Mouse (Mus musculus) cerebellum, adult 8-10 months (tissue): ENCODE measurements around the gene Pabpc4.
"Not testable (repeated sequence)": the region's sequence is repeated elsewhere in the genome, so short reads cannot be mapped to it uniquely, and the experiment has no call there.

Experiments
- DNase-seq: peaks from one replicate; pipeline ENCODE4 v3.0.0; 2022

Pabpc4 gene

GRCm38 (mm10) chr4:123298980-123299670, 37.0 kb downstream of the Pabpc4 start:
- DNase-seq: no peak

GRCm38 (mm10) chr4:123305789-123306188, 43.6 kb downstream of the Pabpc4 start:
- no peak for DNase-seq

- DNase-seq: no peak
These were observed 44.8 kb downstream of the Pabpc4 start for GRCm38 (mm10) chr4:123306999-123307398.

- no peak for DNase-seq
These were observed 46.1 kb downstream of the Pabpc4 start for GRCm38 (mm10) chr4:123308292-123308691.

- no peak for DNase-seq
These were observed 49.7 kb downstream of the Pabpc4 start for GRCm38 (mm10) chr4:123311845-123312244.

- DNase-seq: no peak
These were observed 50.9 kb downstream of the Pabpc4 start for GRCm38 (mm10) chr4:123313010-123313409.

- DNase-seq: no peak
These were observed 52.3 kb downstream of the Pabpc4 start for GRCm38 (mm10) chr4:123314497-123314896.

GRCm38 (mm10) chr4:123322910-123323309, 60.8 kb downstream of the Pabpc4 start:
- DNase-seq: not testable (repeated sequence)

- DNase-seq: no peak
These were observed 61.4 kb downstream of the Pabpc4 start, which contains the start of gene Oxct2a for GRCm38 (mm10) chr4:123323534-123323933. Gene Oxct2a (minus strand): TSS chr4:123323634.

- DNase-seq: no peak
These were observed 63.9 kb downstream of the Pabpc4 start for GRCm38 (mm10) chr4:123326087-123326486.

- DNase-seq: no peak
These were observed 65.5 kb downstream of the Pabpc4 start for GRCm38 (mm10) chr4:123327630-123328029.

GRCm38 (mm10) chr4:123328946-123329345, 66.8 kb downstream of the Pabpc4 start:
- DNase-seq: peak; percentile 24

- DNase-seq: no peak
These were observed 69.2 kb downstream of the Pabpc4 start for GRCm38 (mm10) chr4:123331326-123331725.

GRCm38 (mm10) chr4:123331961-123332360, 69.8 kb downstream of the Pabpc4 start:
- not testable (repeated sequence) for DNase-seq

GRCm38 (mm10) chr4:123333151-123333550, 71.0 kb downstream of the Pabpc4 start:
- no peak for DNase-seq

- DNase-seq: no peak
These were observed 72.0 kb downstream of the Pabpc4 start for GRCm38 (mm10) chr4:123334177-123334576.

GRCm38 (mm10) chr4:123335244-123335643, 73.1 kb downstream of the Pabpc4 start:
- not testable (repeated sequence) for DNase-seq

GRCm38 (mm10) chr4:123335796-123336585, 73.8 kb downstream of the Pabpc4 start:
- DNase-seq: no peak

GRCm38 (mm10) chr4:123337693-123338092, 75.5 kb downstream of the Pabpc4 start:
- no peak for DNase-seq

GRCm38 (mm10) chr4:123340232-123340631, 78.1 kb downstream of the Pabpc4 start:
- no peak for DNase-seq

GRCm38 (mm10) chr4:123342091-123342641, 80.0 kb downstream of the Pabpc4 start:
- DNase-seq: no peak

- no peak for DNase-seq
These were observed 80.7 kb downstream of the Pabpc4 start, which contains the start of gene Bmp8a for GRCm38 (mm10) chr4:123342642-123343470. Gene Bmp8a (minus strand): TSS chr4:123343252.

GRCm38 (mm10) chr4:123343471-123343789, 81.3 kb downstream of the Pabpc4 start:
- no peak for DNase-seq
